Mouse (Mus musculus) CD8-positive naive resting alpha-beta T cell, adult 57 days (primary cell): Measurements from ENCODE around the gene Susd4. TPM values are rescaled to one million over a fixed set of nuclear protein-coding genes. Genes with fewer than 3 reads are reported as not detected.

ENCODE experiments used
- total RNA-seq: library from RNA; stranded (reverse); gene quantifications from one replicate; pipeline ENCODE4 v1.2.4, GENCODE M21; 2023

Susd4 gene
- 8.6 TPM for total RNA-seq

GRCm38 (mm10) chr1:182763716-182764461 is at the start of gene Susd4:
Gene Susd4 (plus strand): TSS chr1:182763860.

DNA sequence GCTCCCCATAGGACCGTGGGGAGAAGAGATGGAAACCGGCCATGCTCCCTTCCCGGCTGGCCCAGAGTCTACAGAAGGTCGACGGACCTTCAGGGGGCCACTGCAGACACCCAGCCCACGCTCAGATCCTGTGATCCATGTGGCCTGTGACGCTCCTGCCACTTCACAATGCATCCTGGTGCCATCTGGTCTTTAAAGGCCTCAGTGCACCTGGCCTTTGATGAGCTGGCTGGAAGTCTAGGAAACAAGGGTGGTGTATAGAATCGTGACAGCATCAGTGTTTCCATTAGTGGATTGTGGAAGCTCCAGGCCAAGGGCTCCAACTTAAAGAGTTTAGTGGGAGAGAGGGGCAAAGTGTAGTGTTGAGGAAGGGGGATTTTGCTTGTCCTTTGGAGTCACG is 14.6 kb upstream of the Susd4 start, which contains the start of gene Ccdc185:
Gene Ccdc185, minus strand, starts transcription at position 101 of the 400 bp plus-strand sequence.

Other genes with a start within 250 kb of the Susd4 start
- gene Capn2, start 246.3 kb upstream of the Susd4 start, total RNA-seq: 57.7 TPM
- not detected for gene Capn8, start 198.9 kb upstream of the Susd4 start, total RNA-seq
- not detected for gene Ccdc185, start 14.7 kb upstream of the Susd4 start, total RNA-seq
- not detected for gene Tlr5, start 190.9 kb downstream of the Susd4 start, total RNA-seq